Mouse (Mus musculus) kidney, postnatal 4 days (tissue): ENCODE measurements around the gene Gm49425.

Experiments
- DNase-seq, 2 experiments: peaks; one replicate each; pipeline ENCODE4 v3.0.0; 2021; ENCODE audit warnings: mixed read lengths in 2 of 2

Gm49425 gene

GRCm38 (mm10) chr15:101485911-101486635 is 31.0 kb downstream of the Gm49425 start:
- DNase-seq = no peak

- no peak for DNase-seq
Measured at GRCm38 (mm10) chr15:101484939-101485338, 32.1 kb downstream of the Gm49425 start.

- DNase-seq = no peak
Measured at GRCm38 (mm10) chr15:101483646-101484045, 33.4 kb downstream of the Gm49425 start.

GRCm38 (mm10) chr15:101482056-101482455 is 35.0 kb downstream of the Gm49425 start:
- DNase-seq = no peak

GRCm38 (mm10) chr15:101479666-101480060 is 37.4 kb downstream of the Gm49425 start:
- peak in 1 of 2 experiments; percentile 11 for DNase-seq

- DNase-seq = peak; percentile 73 to 78
Measured at GRCm38 (mm10) chr15:101479007-101479665, 37.9 kb downstream of the Gm49425 start.

GRCm38 (mm10) chr15:101472952-101473528 is 44.0 kb downstream of the Gm49425 start, which contains the start of gene Krt86:
TSS of gene Krt86 (plus strand) at chr15:101473478.
- DNase-seq = peak; percentile 79 to 81

- no peak for DNase-seq
Measured at GRCm38 (mm10) chr15:101469093-101469492, 48.0 kb downstream of the Gm49425 start.
